Mouse (Mus musculus) brain, embryonic 14.5 days (tissue): Measurements from ENCODE around the gene Tbl1x.

ENCODE experiments used
- CTCF ChIP-seq: fragments of 200-500 bp; IDR thresholded peaks from 2 replicates; pipeline ENCODE4 v1.5.1; 2012; ENCODE audit warnings: inconsistent platforms, mild to moderate bottlenecking, moderate library complexity, borderline replicate concordance; ENCODE audit not compliant: insufficient read depth, insufficient read length; ENCODE audit errors: extremely low read depth
- POLR2A ChIP-seq: fragments of 200-500 bp; IDR thresholded peaks from 2 replicates; pipeline ENCODE4 v1.6.1; 2012; ENCODE audit warnings: mild to moderate bottlenecking, inconsistent platforms, borderline replicate concordance; ENCODE audit not compliant: poor library complexity, insufficient read depth, insufficient read length, severe bottlenecking; ENCODE audit errors: extremely low read depth

DNA sequence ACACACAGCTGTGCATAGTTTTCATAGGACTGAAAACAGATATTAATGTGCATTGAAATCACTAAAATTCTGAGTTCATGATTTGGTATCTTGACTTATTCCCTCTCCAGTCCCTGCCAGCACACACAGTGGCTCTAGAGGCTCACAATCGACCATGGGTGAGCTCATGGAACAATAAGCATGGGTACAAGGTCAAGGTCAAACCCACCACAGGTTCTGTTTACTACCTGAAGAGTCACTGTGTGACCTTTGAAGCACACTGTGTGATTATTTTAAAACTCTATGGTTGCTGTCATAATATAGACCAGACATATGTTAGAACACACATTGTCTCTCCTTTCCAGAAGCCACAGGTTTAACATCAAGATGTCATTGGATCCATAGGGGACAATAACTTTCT is 96.7 kb downstream of the Tbl1x start:
- no peak for TF ChIP-seq POLR2A
- no peak for TF ChIP-seq CTCF
